Mouse (Mus musculus): ENCODE measurements around the gene Foxd1.

DNA sequence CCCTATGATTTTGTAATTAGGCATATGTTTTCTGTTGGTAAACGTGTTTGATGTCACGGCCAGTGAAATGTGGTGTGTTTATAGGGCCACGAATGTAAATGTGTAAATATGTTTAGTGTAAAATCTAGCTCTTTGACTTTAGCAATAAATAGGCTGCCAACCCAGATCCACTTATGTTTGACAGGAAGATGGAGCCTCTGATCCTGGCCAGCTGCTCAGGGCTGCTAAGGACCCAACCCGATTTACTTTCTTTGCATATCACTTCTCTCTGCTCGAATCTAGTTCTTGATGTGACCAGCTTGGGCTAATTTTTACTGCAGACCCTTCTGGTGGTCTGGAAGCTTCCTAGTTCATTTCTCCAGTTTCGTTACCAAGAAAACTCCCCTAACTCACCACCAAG, 6.3 kb downstream of the Foxd1 start:
- TF ChIP-seq CTCF (IDR thresholded peaks at IDR 0.05; ENCODE audit: low read depth) (no peak), EP300 (optimal IDR thresholded peaks at IDR 0.05) (no peak)

Measured in stomach, postnatal 0 days (tissue).